Mouse (Mus musculus): Measurements from ENCODE around the gene Jag2.

Gene Jag2

DNA sequence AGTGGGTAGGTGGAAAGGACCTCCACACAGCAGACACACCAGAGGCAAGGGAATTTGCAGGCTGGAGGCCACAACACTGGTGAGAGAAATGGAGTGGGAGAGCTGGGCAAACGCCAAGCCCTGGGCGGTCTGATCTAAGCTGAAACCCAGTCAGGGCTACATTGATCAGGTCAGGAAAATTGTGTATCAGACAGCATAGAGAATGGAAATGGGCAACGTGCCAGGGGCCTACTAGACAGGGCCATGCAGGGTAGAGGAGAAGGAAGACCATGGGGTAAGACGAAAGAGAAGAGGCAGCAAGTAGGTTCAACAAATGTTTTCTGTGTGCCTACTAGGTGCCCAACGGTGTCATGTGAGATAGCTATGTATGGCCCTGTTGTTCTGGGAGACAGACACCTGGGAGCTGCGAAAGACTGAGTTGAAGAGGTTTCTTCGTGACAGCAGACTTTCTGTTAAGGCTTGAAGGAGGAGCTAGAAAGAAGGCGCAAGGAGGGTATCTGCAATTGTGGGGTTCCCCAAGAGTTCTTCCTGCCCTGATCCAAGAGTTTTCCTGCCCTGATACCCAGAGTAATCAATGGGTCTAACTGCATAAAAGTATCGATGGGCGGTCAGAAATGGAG lies 11.7 kb upstream of the Jag2 start:
- peak in 1 of 2 experiments; percentile 42 for DNase-seq (ENCODE audit: low spot score in 2 of 2)

DNA sequence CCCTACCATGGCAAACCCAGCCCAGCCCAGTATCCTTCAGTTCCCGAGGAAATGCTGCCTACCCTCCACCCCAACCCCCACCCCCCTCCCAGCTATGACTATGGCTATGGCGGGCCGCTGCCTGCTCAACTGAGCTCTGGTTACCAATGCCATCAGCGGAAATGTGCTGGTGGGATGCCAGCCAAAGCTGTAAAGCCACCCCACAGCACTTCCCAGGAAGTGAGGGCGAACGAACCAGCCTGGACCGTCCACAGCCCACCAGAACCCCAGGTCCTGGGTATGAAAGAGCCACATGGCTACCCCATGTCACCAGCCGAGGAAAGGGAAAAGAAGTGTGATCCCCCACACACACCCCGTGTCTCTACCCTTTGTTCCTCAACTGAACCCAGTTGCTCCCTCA lies 11.1 kb upstream of the Jag2 start:
- DNase-seq (ENCODE audit: low spot score in 2 of 2) = no peak

DNA sequence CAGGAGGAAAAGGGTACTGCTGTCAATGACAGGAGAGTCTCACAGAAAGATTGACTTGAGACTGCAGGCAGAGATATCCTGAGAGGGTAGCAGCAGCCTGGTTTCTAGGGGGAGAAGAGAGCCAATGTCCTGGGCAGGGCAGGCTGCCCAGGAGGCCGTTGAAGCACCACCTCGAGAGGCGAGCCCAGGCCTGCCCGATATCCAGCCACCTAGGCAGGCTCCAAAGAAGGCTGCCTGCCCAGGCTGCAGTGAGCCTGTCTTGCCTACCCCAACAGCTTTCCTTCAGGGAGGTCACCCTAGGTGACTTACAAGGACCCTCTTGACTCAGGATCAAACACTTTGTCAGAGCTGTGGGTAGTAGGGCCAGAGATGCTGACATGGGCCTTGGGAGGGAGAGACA lies 10.7 kb upstream of the Jag2 start:
- no peak for DNase-seq (ENCODE audit: low spot score in 2 of 2)

DNA sequence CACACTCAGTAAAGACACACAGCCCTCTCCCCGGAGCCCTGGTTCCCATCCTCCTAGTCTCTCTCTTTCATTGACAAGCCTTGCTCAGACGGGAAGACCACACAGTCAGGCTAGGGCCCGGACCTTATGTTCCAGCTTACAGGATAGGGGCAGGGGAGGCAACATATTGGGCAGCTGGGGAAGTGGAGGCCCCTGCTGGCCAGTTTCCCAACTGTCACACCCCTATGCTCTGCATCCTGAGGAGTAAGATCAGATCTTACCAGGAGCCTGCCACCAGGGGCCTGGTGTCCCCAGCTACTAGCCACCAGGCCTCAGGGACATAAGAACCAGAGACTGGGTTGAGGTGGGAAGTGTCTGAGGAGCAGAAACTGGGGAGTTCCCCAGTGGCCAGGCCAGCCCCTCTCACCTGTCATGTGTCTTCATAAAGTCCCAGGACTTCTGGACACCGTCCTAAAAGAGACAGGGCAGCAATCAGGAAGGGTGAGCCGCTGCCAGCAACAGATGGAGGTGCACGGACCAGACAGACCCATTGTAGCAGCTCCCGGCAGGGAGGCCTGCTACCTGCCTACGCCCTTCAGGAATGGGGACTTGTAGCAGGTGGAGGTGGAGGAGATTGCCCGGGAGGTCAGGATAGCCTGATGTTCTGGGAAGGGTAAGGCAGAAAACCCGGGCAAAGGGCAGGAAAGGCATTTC lies 9.4 kb upstream of the Jag2 start:
- DNase-seq (ENCODE audit: low spot score in 2 of 2) = no peak

GRCm38 (mm10) chr12:112938366-112938765 lies 8.8 kb upstream of the Jag2 start:
- DNase-seq (ENCODE audit: low spot score in 2 of 2) = no peak

DNA sequence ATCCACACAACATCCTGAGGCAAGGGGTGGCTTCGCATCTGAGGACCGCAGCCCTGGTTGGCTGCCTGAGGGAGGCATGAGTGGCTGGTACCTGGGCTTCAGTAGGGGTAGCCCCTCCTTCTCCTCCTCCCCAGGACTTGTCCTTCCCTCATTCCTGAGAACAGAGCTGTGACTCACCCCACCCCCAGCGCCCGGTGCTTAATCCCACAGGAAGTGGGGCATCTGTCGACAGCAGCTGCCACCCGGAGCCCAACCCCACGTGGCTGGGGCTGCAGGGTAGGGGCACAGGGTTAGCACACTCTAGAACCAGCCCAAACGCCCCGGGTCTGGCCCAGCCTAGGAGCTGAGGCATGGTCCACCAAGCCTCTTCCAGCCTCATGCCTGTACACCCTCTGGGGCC lies 8.3 kb upstream of the Jag2 start:
- DNase-seq (ENCODE audit: low spot score in 2 of 2) = no peak

GRCm38 (mm10) chr12:112932647-112933046 lies 3.1 kb upstream of the Jag2 start:
- DNase-seq (ENCODE audit: low spot score in 2 of 2) = no peak

GRCm38 (mm10) chr12:112928401-112929241 lies 955 bp downstream of the Jag2 start:
- peak in 1 of 2 experiments; percentile 19 for DNase-seq (ENCODE audit: low spot score in 2 of 2)

GRCm38 (mm10) chr12:112927265-112927664 lies 2.3 kb downstream of the Jag2 start:
- DNase-seq (ENCODE audit: low spot score in 2 of 2) = no peak

DNA sequence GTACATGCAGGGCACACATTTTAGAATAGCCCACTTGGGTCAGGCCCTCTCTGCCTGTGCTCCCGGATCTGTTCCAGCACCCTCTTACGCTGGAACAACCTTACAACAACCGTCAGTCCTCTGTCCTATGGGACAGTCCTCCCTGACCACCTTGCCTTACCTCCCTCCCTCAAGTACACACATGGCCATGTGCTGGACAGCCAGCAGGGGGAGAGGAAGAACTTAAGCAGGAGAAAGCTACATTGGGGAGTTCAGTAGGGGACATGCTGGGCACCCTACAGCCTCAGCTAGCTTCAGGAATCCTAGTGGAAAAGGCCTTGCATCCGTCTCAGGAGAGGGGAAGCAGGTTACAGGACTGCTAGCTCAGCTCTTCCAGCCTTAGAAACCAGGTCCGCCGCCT lies 3.6 kb downstream of the Jag2 start:
- no peak for DNase-seq (ENCODE audit: low spot score in 2 of 2)

- DNase-seq (ENCODE audit: low spot score in 2 of 2) = no peak
Measured at GRCm38 (mm10) chr12:112922541-112922940, 7.0 kb downstream of the Jag2 start.

- DNase-seq (ENCODE audit: low spot score in 2 of 2) = no peak
Measured at GRCm38 (mm10) chr12:112921518-112921917, 8.1 kb downstream of the Jag2 start.

- no peak for DNase-seq (ENCODE audit: low spot score in 2 of 2)
Measured at GRCm38 (mm10) chr12:112917906-112918305, 11.7 kb downstream of the Jag2 start.

DNA sequence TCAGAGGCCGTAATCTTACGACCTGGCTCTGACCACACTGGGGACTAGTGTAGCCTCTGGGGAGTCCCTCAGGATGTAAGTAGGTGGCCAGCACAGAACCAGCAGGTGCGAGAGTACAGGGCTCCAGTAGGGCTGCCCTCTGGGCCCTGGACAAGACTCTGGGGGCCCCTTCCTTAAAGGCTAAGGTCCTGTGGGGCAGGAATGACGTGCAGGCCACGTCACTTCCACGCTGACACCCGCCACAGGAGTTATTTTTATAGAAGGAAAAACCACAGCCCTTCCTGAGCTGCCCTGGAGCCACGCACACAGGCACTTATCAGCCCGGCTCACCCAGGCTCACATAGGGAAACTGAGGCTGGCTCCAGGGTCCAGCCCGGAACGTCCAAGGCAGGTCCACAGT lies 12.1 kb downstream of the Jag2 start:
- DNase-seq (ENCODE audit: low spot score in 2 of 2) = no peak

GRCm38 (mm10) chr12:112916698-112917400 lies 12.7 kb downstream of the Jag2 start:
- no peak for DNase-seq (ENCODE audit: low spot score in 2 of 2)

- DNase-seq (ENCODE audit: low spot score in 2 of 2) = no peak
Measured at GRCm38 (mm10) chr12:112915587-112915986, 14.0 kb downstream of the Jag2 start.

DNA sequence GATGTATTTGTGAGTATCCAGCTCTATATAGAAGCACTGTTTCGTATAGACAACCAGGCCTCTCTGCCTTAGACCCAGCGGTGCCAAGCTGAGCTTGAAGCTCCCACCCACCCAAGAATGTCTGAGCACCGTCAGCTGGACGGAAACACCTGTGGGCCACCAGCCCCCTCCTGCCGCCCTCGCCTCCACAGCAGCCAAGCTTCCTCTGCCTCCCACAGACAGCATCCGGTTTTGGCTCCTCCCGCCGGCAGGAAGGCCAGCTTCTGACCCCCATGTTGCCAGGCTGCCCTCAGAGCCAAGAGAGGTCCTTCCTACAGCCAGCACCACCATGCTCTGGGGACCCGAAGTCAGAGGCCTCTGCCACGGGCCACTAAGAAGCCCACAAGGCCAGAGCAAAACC lies 15.0 kb downstream of the Jag2 start:
- no peak for DNase-seq (ENCODE audit: low spot score in 2 of 2)

DNA sequence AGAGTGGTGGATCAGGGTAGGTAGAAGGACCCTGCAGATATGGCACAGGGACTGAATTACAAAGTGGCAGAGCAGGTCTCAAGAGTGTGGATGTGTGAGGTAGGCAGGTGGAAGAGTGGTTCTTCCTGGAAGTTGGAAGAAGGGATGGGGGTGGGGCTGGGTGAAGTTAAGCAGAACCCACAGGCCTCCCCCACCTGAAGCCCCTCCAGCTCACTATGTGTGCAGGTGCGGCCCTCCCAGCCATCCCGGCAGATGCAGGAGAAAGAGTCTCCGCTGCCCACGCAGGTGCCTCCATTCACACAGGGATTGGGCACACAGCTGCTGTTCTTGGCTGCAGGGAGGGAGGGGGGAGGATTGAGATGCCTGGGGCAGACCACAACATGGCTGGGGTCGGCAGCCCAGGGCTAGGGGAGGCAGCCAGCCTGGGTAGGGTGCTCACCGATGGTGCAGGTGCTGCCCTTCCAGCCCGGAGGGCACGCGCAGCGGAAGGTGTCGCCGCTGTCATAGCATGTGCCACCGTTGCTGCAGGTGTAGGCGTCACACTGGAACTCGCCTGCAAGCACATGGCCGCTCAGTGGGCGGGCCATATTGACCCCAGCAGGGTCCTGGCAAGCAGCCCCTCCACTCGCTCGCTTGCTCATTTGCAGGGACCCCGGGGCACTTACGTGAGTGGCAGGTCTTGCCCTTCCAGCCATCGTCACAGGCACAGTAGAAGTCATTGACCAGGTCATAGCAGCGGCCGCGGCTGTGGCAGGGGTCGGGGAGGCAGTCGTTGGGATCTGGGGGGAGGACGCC lies 16.4 kb downstream of the Jag2 start:
- no peak for DNase-seq (ENCODE audit: low spot score in 2 of 2)

DNA sequence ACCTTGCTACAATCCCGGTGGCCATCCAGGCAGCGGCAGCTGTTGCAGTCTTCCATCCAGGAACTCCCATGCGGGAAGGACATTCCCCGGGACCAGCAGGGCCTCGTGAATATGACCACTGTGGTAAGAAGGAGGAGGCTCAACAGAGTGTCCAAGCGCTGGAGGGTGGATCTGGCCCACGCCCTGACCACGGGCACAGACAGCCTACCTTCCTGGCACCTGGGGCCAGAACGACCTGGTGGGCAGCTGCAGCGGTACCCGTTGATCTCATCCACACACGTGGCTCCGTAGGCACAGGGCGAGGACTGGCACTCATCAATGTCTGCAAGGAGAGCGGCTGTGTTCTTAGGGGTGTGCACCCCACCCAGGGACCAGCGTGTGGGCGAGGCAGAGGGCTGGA lies 17.9 kb downstream of the Jag2 start:
- DNase-seq (ENCODE audit: low spot score in 2 of 2) = no peak

DNA sequence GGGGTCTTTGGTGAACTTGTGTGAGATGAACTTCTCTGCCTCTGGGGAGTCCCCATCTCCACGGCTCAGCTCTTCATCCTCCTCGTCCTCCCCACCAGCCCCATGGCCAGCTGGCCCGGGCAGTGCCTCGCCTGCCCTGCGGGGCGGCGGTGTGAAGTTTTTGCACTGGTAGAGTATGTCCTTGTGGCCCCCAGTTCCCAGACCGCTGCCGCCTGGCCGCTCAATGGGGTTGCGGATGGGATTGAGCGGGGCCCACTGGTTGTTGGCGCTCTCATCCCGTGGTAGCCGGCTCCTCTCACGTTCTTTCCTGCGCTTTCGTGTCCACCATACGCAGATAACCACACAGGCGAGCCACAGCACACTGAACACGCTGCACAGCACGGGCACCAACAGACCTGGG lies 20.6 kb downstream of the Jag2 start:
- DNase-seq (ENCODE audit: low spot score in 2 of 2) = no peak

DNA sequence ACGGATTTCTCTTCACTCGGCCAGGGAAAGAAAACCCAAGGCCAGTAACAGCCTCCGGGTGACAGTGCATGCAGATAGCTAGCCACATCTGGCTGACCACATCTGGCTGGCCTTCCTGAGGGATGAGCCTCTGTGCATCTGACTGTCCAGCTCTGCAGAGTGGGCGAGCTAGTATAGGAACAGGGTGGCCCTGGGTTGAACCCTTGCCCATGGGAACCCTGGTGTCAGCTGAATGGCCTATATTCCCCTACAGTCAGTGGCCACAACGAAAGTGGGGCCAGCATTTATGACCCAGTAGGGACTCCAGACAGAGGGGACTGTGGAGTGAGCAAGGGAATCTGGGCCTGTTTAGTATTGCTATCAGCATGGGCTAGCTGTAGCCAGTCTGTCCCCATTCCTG lies 24.6 kb downstream of the Jag2 start:
- no peak for DNase-seq (ENCODE audit: low spot score in 2 of 2)
